Mouse (Mus musculus) embryonic facial prominence, embryonic 11.5 days (tissue): ENCODE results near the gene Syndig1. TPM values are rescaled to one million over a fixed set of nuclear protein-coding genes. Genes with fewer than 3 reads are reported as not detected.

ENCODE experiments used
- ATAC-seq: fragments of 200-750 bp; cut with Nextera tagmentation; replicated peaks from 2 replicates; pipeline ENCODE4 v1.8.0; 2017; ENCODE audit warnings: low read depth; ENCODE audit not compliant: insufficient number of reproducible peaks, low FRiP score, low TSS enrichment
- DNase-seq: peaks from one replicate; pipeline ENCODE4 v3.0.0-alpha.2; 2015; ENCODE audit warnings: low spot score
- H3K27ac ChIP-seq: fragments of 300-500 bp; sonication (generic); replicated peaks from 2 replicates; pipeline ENCODE4 v1.5.1; 2014; ENCODE audit warnings: mild to moderate bottlenecking, low read depth, low read length, control low read depth
- H3K27me3 ChIP-seq: fragments of 300-500 bp; sonication (generic); 2 replicates; pipeline ENCODE4 v1.6.1; 2014; ENCODE audit warnings: mild to moderate bottlenecking, low read length, moderate library complexity, mixed read lengths; ENCODE audit not compliant: control insufficient read depth, insufficient read depth
- H3K36me3 ChIP-seq: fragments of 300-500 bp; sonication (generic); replicated peaks from 2 replicates; pipeline ENCODE4 v1.6.1; 2014; ENCODE audit warnings: low read depth, mild to moderate bottlenecking, low read length, moderate library complexity, mixed read lengths; ENCODE audit not compliant: control insufficient read depth, insufficient read depth
- H3K4me1 ChIP-seq: fragments of 300-500 bp; sonication (generic); 2 replicates; pipeline ENCODE4 v1.6.1; 2014; ENCODE audit warnings: low read length, mixed read lengths; ENCODE audit not compliant: control insufficient read depth, insufficient read depth
- H3K4me2 ChIP-seq: fragments of 300-500 bp; sonication (generic); 2 replicates; pipeline ENCODE4 v1.6.1; 2014; ENCODE audit warnings: low read depth, mild to moderate bottlenecking, control low read depth, low read length, moderate library complexity
- H3K4me3 ChIP-seq: fragments of 300-500 bp; sonication (generic); 2 replicates; pipeline ENCODE4 v1.5.1; 2014; ENCODE audit warnings: low read depth, low read length, control low read depth
- H3K9ac ChIP-seq: fragments of 300-500 bp; sonication (generic); replicated peaks from 2 replicates; pipeline ENCODE4 v1.6.1; 2014; ENCODE audit warnings: mild to moderate bottlenecking, control low read depth, low read length
- H3K9me3 ChIP-seq: fragments of 300-500 bp; sonication (generic); replicated peaks from 2 replicates; pipeline ENCODE4 v1.6.1; 2016; ENCODE audit warnings: mild to moderate bottlenecking, low read length, inconsistent platforms, mixed read lengths; ENCODE audit not compliant: control insufficient read depth
- WGBS: fragments of 180-500 bp; shearing (Covaris S2); extraction: QIAGEN DNeasy Blood & Tissue Kit; methylation state at CpG from one replicate; pipeline ENCODE4 v1.1.7; 2014; 5-methylcytosine and 5-hydroxymethylcytosine counted together
- polyA plus RNA-seq: library from polyadenylated mRNA; unstranded; fragments of >200 nt; fragmentation: Nextera tagmentation; extraction: Ambion mirVana; gene quantifications from 2 replicates; pipeline ENCODE4 v1.2.1, GENCODE M21; 2014

Syndig1 gene
- polyA plus RNA-seq, 1 experiment from 2014 or later, result 4.1 TPM

- no peaks in the 10 kb centered on the region for H3K9me3 ChIP-seq
- ATAC-seq (no peak), DNase-seq (no peak)
- no peaks in the 10 kb centered on the region for H3K36me3 ChIP-seq
- H3K27me3 ChIP-seq, result no peaks in the 10 kb centered on the region
- no peak overlapping the region for H3K9ac ChIP-seq
- H3K27ac ChIP-seq, result no peak overlapping the region
- no peak overlapping the region for H3K4me3 ChIP-seq
- no peaks in the 10 kb centered on the region for H3K4me1 ChIP-seq
- 62% methylated on average over 2 of the region's 2 CpGs for WGBS
- H3K4me2 ChIP-seq, result no peak overlapping the region
These were observed 162.5 kb downstream of the Syndig1 start for GRCm38 (mm10) chr2:149991506-149991905.

GRCm38 (mm10) chr2:149992921-149993320 lies 163.9 kb downstream of the Syndig1 start:
- H3K27me3 ChIP-seq, result no peaks in the 10 kb centered on the region
- 89% methylated on average over 4 of the region's 4 CpGs for WGBS
- H3K4me3 ChIP-seq, result no peak overlapping the region
- DNase-seq (no peak), ATAC-seq (no peak)
- H3K9ac ChIP-seq, result no peak overlapping the region
- H3K36me3 ChIP-seq, result no peaks in the 10 kb centered on the region
- H3K27ac ChIP-seq, result no peak overlapping the region
- no peaks in the 10 kb centered on the region for H3K9me3 ChIP-seq
- H3K4me2 ChIP-seq, result no peak overlapping the region
- H3K4me1 ChIP-seq, result no peaks in the 10 kb centered on the region

GRCm38 (mm10) chr2:149996382-149996964 lies 167.5 kb downstream of the Syndig1 start:
- Histone ChIP-seq H3K36me3 (no peaks in the 10 kb centered on the region), H3K9ac (no peak overlapping the region), H3K4me1 (no peaks in the 10 kb centered on the region), H3K4me3 (no peak overlapping the region), H3K27me3 (no peaks in the 10 kb centered on the region), H3K27ac (no peak overlapping the region), H3K9me3 (no peaks in the 10 kb centered on the region), H3K4me2 (no peak overlapping the region)
- ATAC-seq, result no peak
- no peak for DNase-seq
- 85% methylated on average over 5 of the region's 5 CpGs for WGBS

GRCm38 (mm10) chr2:149997657-149998056 lies 168.6 kb downstream of the Syndig1 start:
- 78% methylated on average over 2 of the region's 2 CpGs for WGBS
- no peaks in the 10 kb centered on the region for H3K9me3 ChIP-seq
- DNase-seq (peak; percentile 6), ATAC-seq (no peak; the same call in 1 of the 2 replicates)
- no peaks in the 10 kb centered on the region for H3K4me1 ChIP-seq
- no peaks in the 10 kb centered on the region for H3K36me3 ChIP-seq
- no peaks in the 10 kb centered on the region for H3K27me3 ChIP-seq
- H3K27ac ChIP-seq, result no peak overlapping the region
- H3K4me3 ChIP-seq, result no peak overlapping the region
- H3K9ac ChIP-seq, result no peak overlapping the region
- H3K4me2 ChIP-seq, result no peak overlapping the region

DNA sequence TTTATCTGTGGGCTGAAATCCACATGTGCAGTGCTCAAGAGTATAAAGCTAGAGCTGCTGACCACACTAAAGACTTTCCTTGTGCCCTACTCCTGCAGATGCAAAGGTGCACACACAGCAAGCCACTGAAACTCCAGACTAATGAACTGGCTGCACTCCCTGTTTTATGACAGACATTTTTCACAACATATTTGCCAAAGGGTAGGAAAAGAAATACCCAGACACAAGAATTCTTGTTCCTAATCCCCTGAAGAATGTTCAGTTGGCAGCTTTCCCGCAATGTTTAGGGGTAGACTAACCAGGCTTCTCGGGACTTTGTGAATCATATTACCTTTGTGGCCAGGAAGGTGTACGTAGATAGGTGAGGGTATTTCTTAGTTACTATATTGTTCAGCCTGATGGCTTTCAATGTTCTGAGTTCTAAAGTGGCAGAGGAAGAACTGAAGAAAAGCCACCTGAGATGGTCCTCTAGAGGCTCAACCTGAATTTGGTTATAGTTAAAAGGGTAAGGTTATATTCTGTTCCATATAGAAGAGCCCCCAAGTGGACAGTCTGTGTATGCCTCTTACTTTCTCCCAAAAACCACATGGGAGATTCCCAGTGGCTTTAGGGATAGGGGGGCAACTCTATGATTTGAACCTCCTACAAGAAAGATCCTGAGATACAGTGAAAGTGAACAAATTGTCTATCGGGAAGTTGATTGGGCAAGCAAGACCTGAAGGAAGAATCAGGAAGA lies 169.5 kb downstream of the Syndig1 start:
- H3K27me3 ChIP-seq, result no peaks in the 10 kb centered on the region
- ATAC-seq (no peak), DNase-seq (peak; percentile 6)
- H3K9me3 ChIP-seq, result no peaks in the 10 kb centered on the region
- H3K4me3 ChIP-seq, result no peak overlapping the region
- H3K9ac ChIP-seq, result no peak overlapping the region
- no peaks in the 10 kb centered on the region for H3K36me3 ChIP-seq
- H3K4me2 ChIP-seq, result no peak overlapping the region
- 77% methylated on average over 4 of the region's 4 CpGs for WGBS
- H3K27ac ChIP-seq, result no peak overlapping the region
- no peaks in the 10 kb centered on the region for H3K4me1 ChIP-seq

DNA sequence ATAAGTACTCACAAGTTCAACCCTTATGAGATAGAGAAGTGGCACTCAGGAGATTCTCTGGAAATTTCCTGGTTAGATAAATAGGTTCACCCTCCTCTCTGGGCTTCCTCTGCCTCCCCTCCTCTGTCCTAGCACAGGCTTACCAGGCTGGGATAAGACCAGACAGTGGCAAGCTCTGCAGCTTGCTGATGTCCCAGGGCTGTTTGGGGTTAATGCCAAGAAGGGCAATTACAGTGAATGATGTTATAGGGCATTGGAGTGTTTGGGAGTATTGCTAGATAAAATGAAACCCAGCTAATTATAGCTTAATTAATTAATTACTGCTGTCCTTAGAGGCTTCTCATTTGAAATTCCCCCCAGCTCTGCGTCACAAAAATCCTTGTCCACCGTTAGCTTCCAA lies 171.6 kb downstream of the Syndig1 start:
- Histone ChIP-seq H3K4me3 (no peak overlapping the region), H3K36me3 (no peaks in the 10 kb centered on the region), H3K4me1 (no peaks in the 10 kb centered on the region), H3K27ac (no peak overlapping the region), H3K4me2 (no peak overlapping the region), H3K9me3 (no peaks in the 10 kb centered on the region), H3K27me3 (no peaks in the 10 kb centered on the region), H3K9ac (no peak overlapping the region)
- 85% methylated on average over 2 of the region's 2 CpGs for WGBS
- DNase-seq (no peak), ATAC-seq (no peak)

GRCm38 (mm10) chr2:150003499-150003898 lies 174.5 kb downstream of the Syndig1 start:
- WGBS, result 88% methylated on average over 3 of the region's 3 CpGs

DNA sequence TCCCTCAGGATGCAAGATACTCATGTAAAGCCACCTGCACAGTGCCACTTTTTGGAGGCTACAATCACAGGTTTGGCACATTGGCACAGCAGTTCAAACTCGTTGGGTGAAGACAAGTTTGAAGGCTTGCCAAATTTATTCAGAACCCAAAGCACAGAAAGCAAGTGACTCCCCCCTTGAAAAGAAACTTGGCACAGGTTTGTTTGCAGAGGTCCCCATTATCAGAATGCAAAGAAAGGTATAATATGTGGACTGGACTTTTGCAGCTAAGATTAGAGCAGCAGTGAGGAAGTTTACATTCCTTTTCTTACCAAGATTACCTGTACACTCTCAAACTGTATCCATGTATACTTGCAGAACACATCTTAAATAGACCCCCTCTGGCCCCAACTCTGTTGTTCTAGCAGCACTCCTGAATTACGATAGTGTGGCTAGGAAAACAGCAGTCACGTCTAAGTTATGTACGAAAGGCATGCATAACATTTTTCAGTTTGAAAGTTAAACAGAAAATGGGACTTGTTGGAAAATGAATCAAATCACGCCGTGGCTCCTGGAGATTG lies 183.9 kb downstream of the Syndig1 start:
- no peak overlapping the region for H3K27ac ChIP-seq
- WGBS, result 87% methylated on average over 6 of the region's 6 CpGs
- no peak overlapping the region for H3K9ac ChIP-seq
- H3K4me2 ChIP-seq, result no peak overlapping the region
- H3K4me1 ChIP-seq, result no peaks in the 10 kb centered on the region
- ATAC-seq, result no peak
- no peaks in the 10 kb centered on the region for H3K9me3 ChIP-seq
- DNase-seq, result no peak
- H3K36me3 ChIP-seq, result no peaks in the 10 kb centered on the region
- H3K27me3 ChIP-seq, result no peaks in the 10 kb centered on the region
- H3K4me3 ChIP-seq, result no peak overlapping the region

More at GRCm38 (mm10) chr2:150003499-150003898, 174.5 kb downstream of the Syndig1 start:
- no peak overlapping the region for H3K27ac ChIP-seq
- no peaks in the 10 kb centered on the region for H3K27me3 ChIP-seq
- DNase-seq (no peak), ATAC-seq (no peak)
- H3K9ac ChIP-seq, result no peak overlapping the region
- H3K4me1 ChIP-seq, result no peaks in the 10 kb centered on the region
- no peaks in the 10 kb centered on the region for H3K36me3 ChIP-seq
- H3K4me3 ChIP-seq, result no peak overlapping the region
- no peaks in the 10 kb centered on the region for H3K9me3 ChIP-seq
- no peak overlapping the region for H3K4me2 ChIP-seq
